Mouse (Mus musculus): ENCODE results near the gene Plcb4. TPM values are rescaled to one million over a fixed set of nuclear protein-coding genes. Genes with fewer than 3 reads are reported as not detected.
"Not testable (repeated sequence)": the region's sequence is repeated elsewhere in the genome, so short reads cannot be mapped to it uniquely, and the experiment has no call there.

Gene Plcb4
- total and polyA plus RNA-seq, 2 experiments from 2014 or later: 31.4 to 66.6 TPM

- H3K4me3 ChIP-seq (ENCODE audit: low read depth, low read length): no peak overlapping the region
- 61% methylated on average over 4 of the region's 4 CpGs for WGBS
- TF ChIP-seq CTCF (IDR thresholded peaks at IDR 0.05): no peak
- H3K36me3 ChIP-seq (ENCODE audit: insufficient read depth, low read length): no peaks in the 10 kb centered on the region
- DNase-seq (ENCODE audit: low spot score) (no peak), ATAC-seq (ENCODE audit: low FRiP score) (no peak)
- H3K4me2 ChIP-seq (ENCODE audit: low read depth, low read length, poor library complexity, severe bottlenecking): no peak overlapping the region
- H3K27ac ChIP-seq (ENCODE audit: low read depth, low read length): no peak overlapping the region
- no peaks in the 10 kb centered on the region for H3K4me1 ChIP-seq (ENCODE audit: insufficient read depth, low read length)
- H3K9me3 ChIP-seq (ENCODE audit: low read length): no peaks in the 10 kb centered on the region
- H3K27me3 ChIP-seq (ENCODE audit: insufficient read depth, low read length): no peaks in the 10 kb centered on the region
- no peak overlapping the region for H3K9ac ChIP-seq (replicated peaks; ENCODE audit: low read length, poor library complexity, severe bottlenecking)
Measured at GRCm38 (mm10) chr2:135898025-135898424, 239.2 kb downstream of the Plcb4 start.

GRCm38 (mm10) chr2:135899931-135900330, 241.1 kb downstream of the Plcb4 start:
- not testable (repeated sequence) for DNase-seq (ENCODE audit: low spot score); H3K36me3 ChIP-seq (ENCODE audit: insufficient read depth, low read length); H3K4me2 ChIP-seq (ENCODE audit: low read depth, low read length, poor library complexity, severe bottlenecking); H3K27ac ChIP-seq (ENCODE audit: low read depth, low read length); H3K4me3 ChIP-seq (ENCODE audit: low read depth, low read length); H3K9me3 ChIP-seq (ENCODE audit: low read length); H3K27me3 ChIP-seq (ENCODE audit: insufficient read depth, low read length); H3K9ac ChIP-seq (replicated peaks; ENCODE audit: low read length, poor library complexity, severe bottlenecking); ATAC-seq (ENCODE audit: low FRiP score); H3K4me1 ChIP-seq (ENCODE audit: insufficient read depth, low read length)
- 84% methylated on average over 4 of the region's 4 CpGs for WGBS

- no peak for TF ChIP-seq CTCF (IDR thresholded peaks at IDR 0.05)
- no peaks in the 10 kb centered on the region for H3K36me3 ChIP-seq (ENCODE audit: insufficient read depth, low read length)
- no peak overlapping the region for H3K9ac ChIP-seq (replicated peaks; ENCODE audit: low read length, poor library complexity, severe bottlenecking)
- DNase-seq (ENCODE audit: low spot score): no peak
- H3K4me1 ChIP-seq (ENCODE audit: insufficient read depth, low read length): no peaks in the 10 kb centered on the region
- WGBS: 93% methylated on average over 4 of the region's 4 CpGs
- ATAC-seq (ENCODE audit: low FRiP score): no peak
- no peaks in the 10 kb centered on the region for H3K27me3 ChIP-seq (ENCODE audit: insufficient read depth, low read length)
- no peak overlapping the region for H3K4me3 ChIP-seq (ENCODE audit: low read depth, low read length)
- no peak overlapping the region for H3K27ac ChIP-seq (ENCODE audit: low read depth, low read length)
- H3K4me2 ChIP-seq (ENCODE audit: low read depth, low read length, poor library complexity, severe bottlenecking): no peak overlapping the region
- no peaks in the 10 kb centered on the region for H3K9me3 ChIP-seq (ENCODE audit: low read length)
Measured at GRCm38 (mm10) chr2:135901015-135901414, 242.2 kb downstream of the Plcb4 start.

- no peak overlapping the region for H3K4me3 ChIP-seq (ENCODE audit: low read depth, low read length)
- no peak overlapping the region for H3K9ac ChIP-seq (replicated peaks; ENCODE audit: low read length, poor library complexity, severe bottlenecking)
- no peak for ATAC-seq (ENCODE audit: low FRiP score)
- 78% methylated on average over 4 of the region's 4 CpGs for WGBS
- H3K4me1 ChIP-seq (ENCODE audit: insufficient read depth, low read length): no peaks in the 10 kb centered on the region
- no peak for DNase-seq (ENCODE audit: low spot score)
- H3K27ac ChIP-seq (ENCODE audit: low read depth, low read length): no peak overlapping the region
- H3K36me3 ChIP-seq (ENCODE audit: insufficient read depth, low read length): no peaks in the 10 kb centered on the region
- TF ChIP-seq CTCF (IDR thresholded peaks at IDR 0.05): no peak
- H3K4me2 ChIP-seq (ENCODE audit: low read depth, low read length, poor library complexity, severe bottlenecking): no peak overlapping the region
- no peaks in the 10 kb centered on the region for H3K9me3 ChIP-seq (ENCODE audit: low read length)
- H3K27me3 ChIP-seq (ENCODE audit: insufficient read depth, low read length): no peaks in the 10 kb centered on the region
Measured at GRCm38 (mm10) chr2:135904262-135904661, 245.5 kb downstream of the Plcb4 start.

GRCm38 (mm10) chr2:135904791-135905190, 246.0 kb downstream of the Plcb4 start:
- no peak overlapping the region for H3K27ac ChIP-seq (ENCODE audit: low read depth, low read length)
- H3K4me3 ChIP-seq (ENCODE audit: low read depth, low read length): no peak overlapping the region
- no peaks in the 10 kb centered on the region for H3K27me3 ChIP-seq (ENCODE audit: insufficient read depth, low read length)
- ATAC-seq (ENCODE audit: low FRiP score) (no peak), DNase-seq (ENCODE audit: low spot score) (no peak)
- no peak for TF ChIP-seq CTCF (IDR thresholded peaks at IDR 0.05)
- WGBS: 91% methylated on average over 4 of the region's 4 CpGs
- no peak overlapping the region for H3K9ac ChIP-seq (replicated peaks; ENCODE audit: low read length, poor library complexity, severe bottlenecking)
- no peaks in the 10 kb centered on the region for H3K36me3 ChIP-seq (ENCODE audit: insufficient read depth, low read length)
- no peaks in the 10 kb centered on the region for H3K4me1 ChIP-seq (ENCODE audit: insufficient read depth, low read length)
- no peaks in the 10 kb centered on the region for H3K9me3 ChIP-seq (ENCODE audit: low read length)
- H3K4me2 ChIP-seq (ENCODE audit: low read depth, low read length, poor library complexity, severe bottlenecking): no peak overlapping the region

- no peaks in the 10 kb centered on the region for H3K36me3 ChIP-seq (ENCODE audit: insufficient read depth, low read length)
- H3K27me3 ChIP-seq (ENCODE audit: insufficient read depth, low read length): no peaks in the 10 kb centered on the region
- DNase-seq (ENCODE audit: low spot score) (no peak), ATAC-seq (ENCODE audit: low FRiP score) (no peak)
- no peak overlapping the region for H3K27ac ChIP-seq (ENCODE audit: low read depth, low read length)
- no peak overlapping the region for H3K4me2 ChIP-seq (ENCODE audit: low read depth, low read length, poor library complexity, severe bottlenecking)
- no peak for TF ChIP-seq CTCF (IDR thresholded peaks at IDR 0.05)
- no peak overlapping the region for H3K9ac ChIP-seq (replicated peaks; ENCODE audit: low read length, poor library complexity, severe bottlenecking)
- no peaks in the 10 kb centered on the region for H3K4me1 ChIP-seq (ENCODE audit: insufficient read depth, low read length)
- H3K9me3 ChIP-seq (ENCODE audit: low read length): no peaks in the 10 kb centered on the region
- no peak overlapping the region for H3K4me3 ChIP-seq (ENCODE audit: low read depth, low read length)
- WGBS: 75% methylated on average over 8 of the region's 8 CpGs
Measured at GRCm38 (mm10) chr2:135914343-135915261, 255.8 kb downstream of the Plcb4 start.
